Mouse (Mus musculus): ENCODE results near the gene Gm20662. TPM values are rescaled to one million over a fixed set of nuclear protein-coding genes. Genes with fewer than 3 reads are reported as not detected.

The Gm20662 gene
- total and polyA plus RNA-seq, 3 experiments, result 0.27 to 0.76 TPM; not detected in 1

GRCm38 (mm10) chr9:108067199-108067598 is 71.0 kb downstream of the Gm20662 start:
- no peak for DNase-seq (ENCODE audit: low spot score)

GRCm38 (mm10) chr9:108067900-108068299 is 71.8 kb downstream of the Gm20662 start:
- Histone ChIP-seq H3K36me3 (replicated peaks) (peaks cover 100% of the 10 kb centered on the region), H3K9me3 (replicated peaks) (no peaks in the 10 kb centered on the region), H3K27me3 (ENCODE audit: insufficient read depth, low read length) (no peaks in the 10 kb centered on the region), H3K4me3 (ENCODE audit: low read depth, low read length) (no peak overlapping the region), H3K4me1 (ENCODE audit: insufficient read depth, low read depth, low read length) (peaks cover 13% of the 10 kb centered on the region; the same call in 1 of the 2 replicates)
- ATAC-seq (ENCODE audit: extremely low read depth, insufficient number of reproducible peaks, low FRiP score, poor library complexity, severe bottlenecking), result no peak
- TF ChIP-seq GATA2 (IDR thresholded peaks at IDR 0.05; ENCODE audit: borderline replicate concordance, low read depth, low read length) (no peak), CTCF (IDR thresholded peaks at IDR 0.05; ENCODE audit: low read depth, low read length) (peak; percentile 99)
- DNase-seq (ENCODE audit: low spot score), result peak; percentile 72

More at GRCm38 (mm10) chr9:108067199-108067598, 71.0 kb downstream of the Gm20662 start:
- Histone ChIP-seq H3K9me3 (replicated peaks) (no peaks in the 10 kb centered on the region), H3K36me3 (replicated peaks) (peaks cover 100% of the 10 kb centered on the region), H3K4me3 (ENCODE audit: low read depth, low read length) (no peak overlapping the region), H3K27me3 (ENCODE audit: insufficient read depth, low read length) (no peaks in the 10 kb centered on the region), H3K4me1 (ENCODE audit: insufficient read depth, low read depth, low read length) (peaks cover 13% of the 10 kb centered on the region; the same call in 1 of the 2 replicates)
- no peak for ATAC-seq (ENCODE audit: extremely low read depth, insufficient number of reproducible peaks, low FRiP score, poor library complexity, severe bottlenecking)
- TF ChIP-seq GATA2 (IDR thresholded peaks at IDR 0.05; ENCODE audit: borderline replicate concordance, low read depth, low read length), result no peak
- TF ChIP-seq GATA1 (IDR thresholded peaks at IDR 0.05; ENCODE audit: borderline replicate concordance, low read length), result no peak
- TF ChIP-seq CTCF (IDR thresholded peaks at IDR 0.05; ENCODE audit: low read depth, low read length), result no peak
- TF ChIP-seq POLR2AphosphoS5 (IDR thresholded peaks at IDR 0.05; ENCODE audit: insufficient replicate concordance, low read depth, low read length), result no peak
- no peak for TF ChIP-seq TAL1 (conservative IDR thresholded peaks at IDR 0.05; ENCODE audit: low read depth, low read length)

GRCm38 (mm10) chr9:108069007-108069406 is 72.9 kb downstream of the Gm20662 start:
- Histone ChIP-seq H3K27me3 (ENCODE audit: insufficient read depth, low read length) (no peaks in the 10 kb centered on the region), H3K9me3 (replicated peaks) (no peaks in the 10 kb centered on the region), H3K4me3 (ENCODE audit: low read depth, low read length) (no peak overlapping the region), H3K4me1 (ENCODE audit: insufficient read depth, low read depth, low read length) (peaks cover 13% of the 10 kb centered on the region), H3K36me3 (replicated peaks) (peaks cover 100% of the 10 kb centered on the region)
- ATAC-seq (ENCODE audit: extremely low read depth, insufficient number of reproducible peaks, low FRiP score, poor library complexity, severe bottlenecking) (no peak), DNase-seq (ENCODE audit: low spot score) (no peak)
- TF ChIP-seq TAL1 (conservative IDR thresholded peaks at IDR 0.05; ENCODE audit: low read depth, low read length) (no peak), GATA2 (IDR thresholded peaks at IDR 0.05; ENCODE audit: borderline replicate concordance, low read depth, low read length) (no peak), CTCF (IDR thresholded peaks at IDR 0.05; ENCODE audit: low read depth, low read length) (no peak), GATA1 (IDR thresholded peaks at IDR 0.05; ENCODE audit: borderline replicate concordance, low read length) (no peak), POLR2AphosphoS5 (IDR thresholded peaks at IDR 0.05; ENCODE audit: insufficient replicate concordance, low read depth, low read length) (no peak)

- ATAC-seq (ENCODE audit: extremely low read depth, insufficient number of reproducible peaks, low FRiP score, poor library complexity, severe bottlenecking) (no peak), DNase-seq (ENCODE audit: low spot score) (no peak)
- Histone ChIP-seq H3K4me3 (ENCODE audit: low read depth, low read length) (no peak overlapping the region), H3K4me1 (ENCODE audit: insufficient read depth, low read depth, low read length) (peaks cover 13% of the 10 kb centered on the region), H3K9me3 (replicated peaks) (no peaks in the 10 kb centered on the region), H3K27me3 (ENCODE audit: insufficient read depth, low read length) (no peaks in the 10 kb centered on the region), H3K36me3 (replicated peaks) (peaks cover 98% of the 10 kb centered on the region)
- TF ChIP-seq POLR2AphosphoS5 (IDR thresholded peaks at IDR 0.05; ENCODE audit: insufficient replicate concordance, low read depth, low read length) (no peak), GATA1 (IDR thresholded peaks at IDR 0.05; ENCODE audit: borderline replicate concordance, low read length) (no peak), GATA2 (IDR thresholded peaks at IDR 0.05; ENCODE audit: borderline replicate concordance, low read depth, low read length) (no peak), CTCF (IDR thresholded peaks at IDR 0.05; ENCODE audit: low read depth, low read length) (no peak), TAL1 (conservative IDR thresholded peaks at IDR 0.05; ENCODE audit: low read depth, low read length) (no peak)
These were observed 73.4 kb downstream of the Gm20662 start for GRCm38 (mm10) chr9:108069529-108069928.

GRCm38 (mm10) chr9:108071801-108072200 is 75.7 kb downstream of the Gm20662 start:
- H3K36me3 ChIP-seq (replicated peaks), result peaks cover 90% of the 10 kb centered on the region
- no peaks in the 10 kb centered on the region for H3K9me3 ChIP-seq (replicated peaks)
- H3K4me3 ChIP-seq (ENCODE audit: low read depth, low read length), result no peak overlapping the region
- H3K27me3 ChIP-seq (ENCODE audit: insufficient read depth, low read length), result no peaks in the 10 kb centered on the region
- peaks cover 13% of the 10 kb centered on the region for H3K4me1 ChIP-seq (ENCODE audit: insufficient read depth, low read depth, low read length)
- TF ChIP-seq CTCF (IDR thresholded peaks at IDR 0.05; ENCODE audit: low read depth, low read length) (no peak), POLR2AphosphoS5 (IDR thresholded peaks at IDR 0.05; ENCODE audit: insufficient replicate concordance, low read depth, low read length) (no peak), TAL1 (conservative IDR thresholded peaks at IDR 0.05; ENCODE audit: low read depth, low read length) (no peak), GATA2 (IDR thresholded peaks at IDR 0.05; ENCODE audit: borderline replicate concordance, low read depth, low read length) (no peak), GATA1 (IDR thresholded peaks at IDR 0.05; ENCODE audit: borderline replicate concordance, low read length) (no peak)
- no peak for ATAC-seq (ENCODE audit: extremely low read depth, insufficient number of reproducible peaks, low FRiP score, poor library complexity, severe bottlenecking)
- DNase-seq (ENCODE audit: low spot score), result no peak

GRCm38 (mm10) chr9:108072481-108072924 is 76.4 kb downstream of the Gm20662 start:
- Histone ChIP-seq H3K36me3 (replicated peaks) (peaks cover 90% of the 10 kb centered on the region), H3K4me1 (ENCODE audit: insufficient read depth, low read depth, low read length) (peaks cover 19% of the 10 kb centered on the region)
- no peak for DNase-seq (ENCODE audit: low spot score)

More at GRCm38 (mm10) chr9:108072481-108072924, 76.4 kb downstream of the Gm20662 start:
- Histone ChIP-seq H3K4me3 (ENCODE audit: low read depth, low read length) (no peak overlapping the region), H3K9me3 (replicated peaks) (no peaks in the 10 kb centered on the region), H3K27me3 (ENCODE audit: insufficient read depth, low read length) (no peaks in the 10 kb centered on the region)
- ATAC-seq (ENCODE audit: extremely low read depth, insufficient number of reproducible peaks, low FRiP score, poor library complexity, severe bottlenecking), result no peak
- TF ChIP-seq GATA2 (IDR thresholded peaks at IDR 0.05; ENCODE audit: borderline replicate concordance, low read depth, low read length), result no peak
- no peak for TF ChIP-seq POLR2AphosphoS5 (IDR thresholded peaks at IDR 0.05; ENCODE audit: insufficient replicate concordance, low read depth, low read length)
- TF ChIP-seq CTCF (IDR thresholded peaks at IDR 0.05; ENCODE audit: low read depth, low read length), result no peak
- TF ChIP-seq GATA1 (IDR thresholded peaks at IDR 0.05; ENCODE audit: borderline replicate concordance, low read length), result no peak
- TF ChIP-seq TAL1 (conservative IDR thresholded peaks at IDR 0.05; ENCODE audit: low read depth, low read length), result no peak

All from G1E (cell line).